Mouse (Mus musculus): ENCODE measurements around the gene Dlg5.

Gene Dlg5

DNA sequence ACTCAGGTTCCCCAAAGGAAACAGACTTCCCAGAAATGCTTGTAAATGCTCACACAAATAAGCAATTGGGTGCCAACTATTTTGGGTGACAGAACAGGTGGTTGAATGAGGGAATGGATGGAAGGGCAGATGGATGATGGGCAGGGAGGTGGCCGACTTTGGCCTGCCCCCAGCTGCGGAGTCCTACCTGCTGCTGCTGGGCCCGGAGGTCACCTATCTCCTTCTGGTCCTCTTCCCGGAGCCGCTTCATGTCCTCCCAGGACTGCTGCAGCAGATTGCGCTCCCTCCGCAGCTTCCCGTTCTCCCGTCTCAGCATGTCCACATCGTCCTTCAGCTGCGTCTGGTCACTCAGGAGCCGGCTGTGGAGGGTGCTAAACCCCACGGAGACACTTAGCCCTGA is 55.6 kb downstream of the Dlg5 start:
- in situ Hi-C loops (cut with MboI, MseI): no loop called here

DNA sequence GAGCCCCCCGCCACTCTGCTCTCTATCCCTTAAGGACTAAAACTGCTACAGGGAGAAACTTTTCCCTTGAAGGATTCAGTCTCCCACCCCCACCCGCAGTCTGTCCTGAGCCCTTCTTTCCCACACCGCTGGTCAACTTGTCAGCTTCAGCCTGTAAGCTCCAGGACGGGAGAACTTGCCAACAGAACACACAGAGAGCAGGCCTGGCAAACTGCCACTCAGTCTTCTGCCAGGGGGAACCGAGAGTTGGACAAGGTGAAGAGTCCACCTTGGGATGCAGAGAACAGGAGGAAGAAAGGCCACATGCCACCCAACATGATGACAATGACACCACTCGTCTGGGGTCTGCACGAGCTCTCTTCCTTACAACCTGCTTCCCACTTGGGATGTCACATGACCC is 56.1 kb downstream of the Dlg5 start:
- in situ Hi-C loops (cut with MboI, MseI): no loop called here

GRCm38 (mm10) chr14:24185514-24185913 is 60.2 kb downstream of the Dlg5 start:
- in situ Hi-C loops (cut with MboI, MseI): no loop called here

- in situ Hi-C loops (cut with MboI, MseI): no loop called here
These were observed 62.8 kb downstream of the Dlg5 start for GRCm38 (mm10) chr14:24182955-24183354.

- in situ Hi-C loops (cut with MboI, MseI): no loop called here
These were observed 63.8 kb downstream of the Dlg5 start for GRCm38 (mm10) chr14:24181811-24182506.

- in situ Hi-C loops (cut with MboI, MseI): no loop called here
These were observed 66.2 kb downstream of the Dlg5 start for GRCm38 (mm10) chr14:24179466-24179991.

DNA sequence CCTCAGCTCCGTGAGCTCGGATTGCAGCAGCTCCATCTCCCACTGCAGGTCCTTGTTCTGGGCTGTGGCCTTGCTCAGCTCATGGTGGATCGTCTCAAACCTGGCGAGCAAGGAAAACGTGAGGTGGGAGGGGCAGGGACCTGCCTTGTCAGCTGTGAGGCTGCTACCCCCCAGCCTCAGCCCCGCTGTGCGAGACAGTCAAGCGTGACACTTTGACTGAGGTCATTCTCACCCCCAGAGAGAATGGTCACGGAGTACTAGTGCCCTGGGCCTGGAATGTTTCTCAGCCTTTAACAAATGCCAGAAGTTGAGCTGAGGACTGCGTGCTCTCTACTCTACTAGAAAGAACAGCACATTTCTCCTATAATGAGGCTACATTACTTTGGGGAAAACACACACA is 69.1 kb downstream of the Dlg5 start:
- in situ Hi-C loops (cut with MboI, MseI): no loop called here

GRCm38 (mm10) chr14:24173326-24173725 is 72.4 kb downstream of the Dlg5 start:
- in situ Hi-C loops (cut with MboI, MseI): no loop called here

DNA sequence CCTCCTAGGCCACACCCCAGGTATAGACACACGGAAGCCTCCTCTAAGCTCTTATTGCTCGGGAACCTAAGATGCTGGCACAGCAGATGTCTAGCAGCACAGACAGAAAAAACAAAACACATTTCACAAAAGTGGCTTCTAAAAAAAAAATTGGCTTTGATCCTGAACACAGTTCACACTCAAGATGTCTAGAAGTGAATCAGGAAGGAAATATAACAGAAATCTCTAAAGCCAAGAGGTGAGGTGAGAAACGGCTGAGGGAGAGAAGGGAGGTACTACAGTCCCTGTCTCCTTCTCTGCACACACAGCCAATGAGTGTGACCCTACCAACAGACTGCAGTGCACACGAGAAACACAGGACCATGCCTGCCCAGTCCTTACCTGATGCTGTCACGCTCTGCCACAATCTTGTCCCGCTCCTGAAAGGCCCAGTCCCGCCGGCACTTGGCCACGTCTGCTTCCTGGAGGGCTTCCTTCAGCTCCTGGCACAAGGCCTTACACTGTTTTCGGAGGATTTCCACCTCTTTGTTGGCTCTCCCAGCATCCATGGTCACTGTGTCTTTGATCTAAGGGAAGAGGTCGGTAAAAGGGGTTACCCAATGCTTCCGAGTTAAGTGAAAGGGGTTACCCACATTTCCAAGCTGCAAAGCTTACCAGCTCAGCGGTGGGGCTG is 73.9 kb downstream of the Dlg5 start:
- in situ Hi-C loops (cut with MboI, MseI): no loop called here

DNA sequence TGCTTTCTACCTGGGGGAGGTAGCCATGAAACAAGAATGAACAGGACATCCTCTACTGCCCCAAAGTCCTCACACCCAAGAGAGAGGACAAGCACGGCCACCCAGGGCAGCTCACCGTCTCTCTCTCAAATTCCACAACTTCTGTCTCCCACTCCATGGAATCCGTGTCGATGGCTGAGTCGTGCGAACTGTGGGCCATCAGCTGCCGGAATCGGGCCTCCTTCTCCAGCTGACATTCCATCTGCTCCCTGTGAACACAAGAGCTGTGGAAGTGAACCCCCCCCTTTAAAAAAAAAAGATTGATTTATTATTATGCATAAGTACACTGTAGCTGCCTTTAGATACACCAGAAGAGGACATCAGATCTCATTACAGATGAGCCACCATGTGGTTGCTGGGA is 79.7 kb downstream of the Dlg5 start:
- in situ Hi-C loops (cut with MboI, MseI): no loop called here

- in situ Hi-C loops (cut with MboI, MseI): no loop called here
These were observed 80.9 kb downstream of the Dlg5 start for GRCm38 (mm10) chr14:24164721-24165367.

GRCm38 (mm10) chr14:24162856-24163255 is 82.9 kb downstream of the Dlg5 start:
- in situ Hi-C loops (cut with MboI, MseI): no loop called here

DNA sequence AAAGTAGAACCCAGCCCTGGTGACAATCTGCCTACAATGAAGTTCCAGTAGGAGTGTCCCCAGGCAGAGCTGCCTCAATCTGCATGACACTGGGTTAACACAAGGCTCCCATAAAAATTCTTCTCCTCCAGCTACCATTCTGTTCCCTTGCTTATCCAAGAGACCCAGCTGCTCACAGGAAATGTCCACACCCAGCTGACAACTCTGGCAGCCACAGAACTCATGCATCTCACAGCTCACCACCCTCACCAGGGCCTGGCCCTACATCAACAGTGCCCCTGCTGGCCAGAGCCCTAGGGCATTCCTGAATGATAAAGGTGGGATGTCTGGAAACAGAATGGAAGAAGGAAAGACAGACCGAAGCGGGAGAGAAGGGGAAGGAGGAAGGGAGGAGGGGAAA is 96.8 kb downstream of the Dlg5 start:
- in situ Hi-C loops (cut with MboI, MseI): no loop called here

DNA sequence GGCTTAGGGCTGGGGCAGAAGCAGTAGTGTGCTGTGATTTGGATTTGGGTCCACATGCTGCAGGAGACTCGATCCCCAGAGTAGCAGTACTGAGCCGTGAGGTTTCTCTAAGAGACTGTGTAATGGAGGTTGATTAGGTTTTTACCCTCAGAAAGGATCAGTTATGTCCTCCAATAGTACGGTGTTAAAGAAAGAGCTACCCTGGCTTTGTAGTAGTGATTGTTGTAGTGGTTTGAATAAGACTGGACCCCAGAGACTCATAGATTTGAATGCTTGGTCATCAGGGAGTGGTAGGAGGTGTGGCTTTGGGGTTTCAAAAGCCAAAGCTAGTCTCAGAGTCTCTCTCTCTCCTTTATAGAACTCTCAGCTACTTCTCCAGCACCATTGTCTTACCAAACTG is 100.9 kb downstream of the Dlg5 start:
- in situ Hi-C loops (cut with MboI, MseI): no loop called here

- in situ Hi-C loops (cut with MboI, MseI): no loop called here
These were observed 101.3 kb downstream of the Dlg5 start for GRCm38 (mm10) chr14:24144421-24144820.

- in situ Hi-C loops (cut with MboI, MseI): no loop called here
These were observed 102.7 kb downstream of the Dlg5 start for GRCm38 (mm10) chr14:24142926-24143430.

GRCm38 (mm10) chr14:24141727-24142126 is 104.0 kb downstream of the Dlg5 start:
- in situ Hi-C loops (cut with MboI, MseI): no loop called here

DNA sequence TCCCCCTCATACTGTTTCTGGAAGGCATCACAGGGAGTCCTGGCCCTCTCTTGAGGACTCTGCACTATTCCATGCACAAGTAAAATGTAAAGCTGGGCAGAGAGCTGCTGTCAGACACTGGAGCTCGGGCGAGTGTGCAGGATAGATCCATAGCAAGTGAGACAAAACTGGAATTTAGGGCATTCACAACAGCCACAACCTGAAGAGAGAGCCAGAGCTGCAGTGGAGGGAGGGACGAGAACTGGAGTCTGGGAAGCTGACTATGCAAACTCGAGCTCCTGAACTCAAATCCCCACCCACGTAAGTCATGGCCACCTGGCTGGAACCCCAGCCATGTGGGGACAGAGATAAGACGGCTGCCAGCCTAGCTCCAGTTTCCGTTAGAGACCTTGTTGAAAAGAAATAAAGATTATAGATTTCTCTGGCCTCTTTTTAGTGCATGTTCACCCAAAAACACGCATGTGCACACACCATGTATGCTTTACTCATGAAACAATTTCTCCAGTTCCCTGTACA is 105.4 kb downstream of the Dlg5 start:
- in situ Hi-C loops (cut with MboI, MseI): no loop called here

GRCm38 (mm10) chr14:24136908-24137307 is 108.8 kb downstream of the Dlg5 start:
- in situ Hi-C loops (cut with MboI, MseI): no loop called here

DNA sequence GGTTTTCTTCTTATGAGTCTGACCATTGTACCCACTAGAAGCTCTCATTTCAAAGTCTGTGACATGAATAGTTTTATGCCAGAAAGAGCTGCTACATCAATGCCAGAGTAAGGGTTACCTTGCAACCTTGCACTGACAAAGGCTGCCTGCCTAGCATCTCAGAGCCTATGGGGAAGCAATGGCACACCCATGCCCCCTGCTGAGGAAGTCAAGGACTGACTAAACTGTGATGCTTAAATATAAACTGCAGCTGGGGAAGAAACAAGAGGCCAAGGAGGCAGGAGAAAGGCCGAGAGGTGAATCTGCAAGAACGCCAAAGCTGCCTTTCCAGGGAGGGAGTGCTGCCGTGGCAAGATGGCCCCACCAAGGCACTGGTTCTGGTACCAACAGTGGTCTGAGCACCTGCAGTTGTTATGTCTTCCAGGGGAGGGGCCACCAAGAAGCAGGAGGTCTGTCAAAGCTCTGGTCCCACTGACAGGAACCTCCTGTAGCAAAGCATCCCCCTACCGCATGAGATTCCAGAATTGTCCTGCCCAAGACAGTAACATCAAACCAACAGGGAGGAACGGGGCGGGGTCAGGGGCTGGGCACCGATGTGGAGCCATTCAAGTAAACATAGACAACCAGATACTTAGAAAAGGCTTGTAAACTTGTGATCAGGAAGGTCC is 111.0 kb downstream of the Dlg5 start:
- in situ Hi-C loops (cut with MboI, MseI): no loop called here

- in situ Hi-C loops (cut with MboI, MseI): no loop called here
These were observed 111.9 kb downstream of the Dlg5 start for GRCm38 (mm10) chr14:24133801-24134200.

- in situ Hi-C loops (cut with MboI, MseI): no loop called here
These were observed 113.6 kb downstream of the Dlg5 start for GRCm38 (mm10) chr14:24132092-24132491.

Measured in T-helper 1 cell (primary cell).